Mouse (Mus musculus) heart, postnatal 25 days (tissue): ENCODE results near the gene Gatad2a. TPM values are rescaled to one million over a fixed set of nuclear protein-coding genes. Genes with fewer than 3 reads are reported as not detected.

ENCODE experiments used
- DNase-seq: peaks from one replicate; pipeline ENCODE4 v3.0.0; 2022; ENCODE audit warnings: low spot score
- intact Hi-C: fragments of 180-260 bp; cut with DNase I; formaldehyde crosslinking; loops from one replicate; pipeline ENCODE4 v1.15.1; 2025
- total RNA-seq, 2 experiments: library from RNA; stranded (reverse); gene quantifications; 2 replicates each; pipeline ENCODE4 v1.2.3; 2021

Gatad2a gene
- total RNA-seq, 2 experiments from 2014 or later = 34.3 to 35.6 TPM

DNA sequence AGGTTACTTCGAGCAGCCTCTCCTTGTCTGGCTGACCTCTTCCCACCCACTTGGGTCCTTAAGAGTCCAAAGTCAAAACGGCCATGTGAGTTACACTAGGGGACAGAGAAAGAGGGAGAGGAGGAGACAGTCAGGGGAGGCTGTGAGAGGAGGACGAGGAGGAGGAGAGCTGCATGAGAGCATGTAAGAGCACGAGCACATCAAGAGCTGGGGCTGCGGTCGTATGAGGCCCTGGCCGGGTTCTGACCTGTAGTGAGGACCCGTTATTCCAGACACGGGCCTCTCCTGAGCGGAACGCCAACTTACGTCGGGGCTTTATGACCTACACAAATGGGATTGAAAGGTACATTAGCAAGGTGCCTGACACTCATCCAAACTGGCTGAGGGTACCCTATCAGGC, 84.3 kb downstream of the Gatad2a start:
- intact Hi-C loops = no loop called here
- DNase-seq = no peak

DNA sequence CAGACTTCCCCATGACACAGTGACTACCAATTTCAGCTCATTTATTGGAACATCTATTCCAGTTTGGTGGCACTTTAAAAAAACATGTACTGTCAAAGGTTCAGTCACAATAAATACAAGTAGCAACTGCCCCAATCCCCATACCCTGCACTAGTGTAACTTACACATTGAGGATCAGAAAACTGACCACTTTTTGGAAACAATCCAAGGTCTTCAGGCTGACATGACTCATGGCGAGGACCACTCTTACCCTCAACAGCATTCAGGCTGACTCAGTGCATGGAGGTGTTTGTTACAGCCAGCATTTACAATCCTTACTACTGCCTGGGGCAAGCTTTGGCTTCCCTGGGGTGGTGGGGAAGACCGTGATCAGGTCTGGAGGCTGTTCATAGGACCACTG, 89.1 kb downstream of the Gatad2a start:
- DNase-seq = no peak
- intact Hi-C loops = no loop called here

DNA sequence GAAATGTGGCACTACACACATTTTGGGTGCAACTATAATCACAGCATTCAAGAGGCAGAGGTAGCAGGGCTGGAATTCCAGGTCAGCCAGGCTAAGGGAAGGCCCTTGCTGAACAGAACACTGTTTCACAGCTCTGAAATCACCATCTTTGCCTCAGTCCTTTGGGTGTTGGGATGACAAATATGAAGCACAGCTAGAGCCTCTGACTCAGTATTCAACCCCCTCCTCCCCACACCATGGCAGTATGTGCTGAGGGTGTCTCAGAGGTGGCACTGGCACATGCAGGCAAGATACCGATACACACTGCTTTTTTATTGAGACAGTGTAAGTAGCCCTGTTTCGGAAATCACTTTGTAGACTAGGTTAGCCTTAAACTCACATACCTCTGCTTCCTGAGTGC, 89.9 kb downstream of the Gatad2a start:
- no peak for DNase-seq
- intact Hi-C loops = no loop called here

DNA sequence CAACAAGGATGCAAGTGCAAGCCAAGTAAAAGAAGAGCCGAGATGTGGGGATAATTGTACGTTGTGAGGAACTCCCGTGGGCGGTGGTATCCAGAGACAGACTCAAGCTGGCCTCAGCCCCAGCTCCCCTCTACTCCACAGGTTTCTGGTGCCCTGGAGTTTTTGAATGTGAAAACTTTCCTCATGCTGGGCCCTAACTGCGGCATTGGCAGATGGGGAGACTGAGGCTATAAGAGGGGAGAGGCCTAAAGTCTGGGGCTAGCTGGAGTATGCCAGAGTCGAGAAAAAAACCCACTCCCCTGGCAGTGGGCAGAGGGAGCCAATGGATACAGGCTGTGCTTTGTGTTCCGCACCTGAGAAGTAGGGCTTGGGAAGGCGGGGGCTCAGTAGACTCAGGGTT, 92.1 kb downstream of the Gatad2a start:
- no peak for DNase-seq
- intact Hi-C loops = loop anchor here (5.0 kb wide), 1 partner anchor 228 kb away; the partner anchor contains the start of gene Nr2c2ap

DNA sequence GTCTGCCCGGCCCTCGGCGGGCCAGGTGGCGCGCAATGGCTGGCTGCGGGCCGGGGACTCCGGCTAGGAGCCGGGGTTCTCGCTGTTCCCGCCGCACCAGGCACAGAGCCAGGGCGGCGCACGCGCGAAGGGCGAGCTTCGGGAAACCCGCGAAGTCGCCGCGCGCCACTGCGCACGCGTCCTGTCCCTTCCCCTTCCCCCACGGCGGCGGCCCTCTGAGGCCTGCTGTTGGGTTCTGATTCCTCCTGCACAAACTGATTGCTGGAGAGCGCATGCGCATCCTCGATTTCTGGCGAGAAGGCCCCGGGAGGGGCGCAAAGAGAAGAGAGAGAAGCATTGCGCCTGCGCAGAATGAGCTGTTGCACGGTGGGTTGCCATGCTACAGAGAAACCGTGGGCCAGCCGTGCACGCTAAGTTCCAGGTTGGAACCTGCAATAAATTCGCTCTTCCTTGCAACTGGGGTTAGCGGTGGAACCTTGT, 93.1 kb downstream of the Gatad2a start:
- DNase-seq = peak; percentile 98
- intact Hi-C loops = loop anchor here (5.0 kb wide), 1 partner anchor 229 kb away; the partner anchor contains the start of gene Nr2c2ap

DNA sequence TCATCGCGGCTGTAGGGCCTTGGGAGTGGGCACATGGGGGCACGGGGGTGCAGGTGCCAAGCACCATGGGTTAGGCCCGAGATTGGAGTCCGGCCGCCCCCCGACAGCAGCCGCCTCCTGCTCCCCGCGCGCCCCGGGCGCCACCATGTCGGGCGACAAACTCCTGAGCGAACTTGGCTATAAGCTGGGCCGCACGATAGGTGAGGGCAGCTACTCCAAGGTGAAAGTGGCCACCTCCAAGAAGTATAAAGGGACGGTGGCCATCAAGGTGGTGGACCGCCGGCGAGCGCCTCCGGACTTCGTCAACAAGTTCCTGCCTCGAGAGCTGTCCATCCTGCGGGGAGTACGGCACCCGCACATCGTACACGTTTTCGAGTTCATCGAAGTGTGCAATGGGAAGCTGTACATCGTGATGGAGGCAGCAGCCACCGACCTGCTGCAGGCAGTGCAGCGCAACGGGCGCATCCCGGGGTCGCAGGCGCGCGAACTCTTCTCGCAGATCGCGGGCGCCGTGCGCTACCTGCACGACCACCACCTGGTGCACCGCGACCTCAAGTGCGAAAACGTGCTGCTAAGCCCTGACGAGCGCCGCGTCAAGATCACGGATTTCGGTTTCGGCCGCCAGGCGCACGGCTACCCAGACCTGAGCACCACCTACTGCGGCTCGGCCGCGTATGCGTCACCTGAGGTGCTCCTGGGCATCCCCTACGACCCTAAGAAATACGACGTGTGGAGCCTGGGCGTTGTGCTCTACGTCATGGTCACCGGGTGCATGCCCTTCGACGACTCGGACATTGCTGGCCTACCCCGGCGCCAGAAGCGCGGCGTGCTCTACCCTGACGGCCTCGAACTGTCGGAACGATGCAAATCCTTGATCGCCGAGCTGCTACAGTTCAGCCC, 93.8 kb downstream of the Gatad2a start, which contains the start of the genes Tssk6, Ndufa13 and Yjefn3:
Tssk6 (plus strand) TSS at position 22 of the 900 bp plus-strand sequence.
Ndufa13 (minus strand) TSS at position 396 of the 900 bp plus-strand sequence.
Yjefn3 (minus strand) TSS at position 550 of the 900 bp plus-strand sequence.
- DNase-seq = no peak
- intact Hi-C loops = loop anchor here (5.0 kb wide), 1 partner anchor 230 kb away; the partner anchor contains the start of gene Nr2c2ap

DNA sequence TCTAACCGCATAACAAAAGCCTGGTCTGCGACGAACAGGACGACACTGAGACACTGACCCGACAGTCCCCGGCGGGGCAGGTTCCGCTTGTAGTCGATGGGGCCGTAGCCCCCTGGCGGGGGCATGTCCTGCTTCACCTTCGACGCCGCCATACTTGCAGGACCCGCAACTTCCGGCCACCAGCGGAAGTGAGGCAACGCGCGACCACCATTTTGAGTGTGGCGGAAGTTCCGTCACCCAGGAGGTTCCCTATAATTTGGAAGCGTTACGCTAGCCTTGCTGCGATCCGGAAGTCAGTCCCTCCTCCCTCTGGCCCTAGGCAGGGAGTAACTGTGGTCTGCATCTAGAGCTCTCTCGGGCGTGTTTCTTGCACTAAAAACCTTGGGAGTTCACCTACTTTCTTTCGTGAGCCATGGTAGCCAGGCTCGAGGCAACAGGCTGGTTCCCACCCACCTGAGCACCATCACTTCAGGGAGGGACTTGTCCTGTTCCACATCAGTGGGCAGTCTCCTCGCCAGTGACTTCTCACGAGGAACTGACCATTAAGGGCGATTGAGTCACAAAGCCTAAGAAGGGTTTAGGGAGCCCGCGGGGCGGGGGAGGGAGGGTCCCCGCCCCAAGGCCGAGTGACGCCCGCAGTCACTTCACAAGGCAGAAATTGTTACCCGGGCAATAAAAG, 94.6 kb downstream of the Gatad2a start:
- DNase-seq = peak; percentile 94
- intact Hi-C loops = loop anchor here (5.0 kb wide), 1 partner anchor 231 kb away; the partner anchor contains the start of gene Nr2c2ap

DNA sequence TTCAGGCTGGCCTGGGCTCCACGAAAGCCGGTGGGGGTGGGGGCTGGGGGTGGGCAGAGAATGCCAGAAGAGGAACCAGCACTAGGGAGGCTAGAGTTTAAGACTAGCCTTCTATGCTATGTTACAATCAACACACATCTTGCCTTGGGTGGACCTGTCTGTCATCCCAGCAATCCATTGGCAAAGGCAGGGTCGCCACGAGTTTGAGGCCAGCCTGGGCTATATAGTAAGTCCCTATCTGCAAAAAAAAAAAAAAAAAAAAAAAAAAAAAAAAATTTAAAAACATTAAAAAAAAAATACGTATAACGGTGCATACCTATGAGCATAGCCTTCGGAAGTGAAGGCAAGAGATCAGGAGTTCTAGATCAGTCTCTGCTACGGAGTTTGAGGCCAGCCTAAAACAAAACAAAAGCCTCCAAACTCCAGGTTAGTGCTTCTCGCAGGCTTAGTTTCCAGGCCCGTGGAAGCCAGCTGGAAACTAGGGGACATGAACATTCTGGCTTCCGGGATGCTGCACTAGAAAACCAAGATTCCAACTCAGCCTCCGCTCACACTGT, 95.2 kb downstream of the Gatad2a start:
- no peak for DNase-seq
- intact Hi-C loops = loop anchor here (5.0 kb wide), 1 partner anchor 231 kb away; the partner anchor contains the start of gene Nr2c2ap

DNA sequence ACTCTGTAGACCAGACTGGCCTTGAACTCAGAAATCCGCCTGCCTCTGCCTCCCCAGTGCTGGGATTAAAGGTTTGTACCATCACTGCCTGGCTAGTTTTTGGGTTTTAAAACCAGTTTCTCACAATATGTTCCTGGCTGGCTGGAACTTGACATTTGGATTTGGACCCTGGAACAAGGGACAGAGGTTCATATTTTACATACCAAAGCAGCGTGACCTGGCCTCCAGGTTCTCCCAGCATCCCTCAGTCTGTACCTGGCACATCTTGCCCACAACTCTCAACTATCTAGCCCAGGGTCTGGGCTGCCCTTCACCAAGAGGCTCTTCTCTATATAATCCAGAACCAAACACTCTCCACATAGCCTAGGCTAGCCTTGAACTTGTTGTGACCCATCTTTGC, 96.3 kb downstream of the Gatad2a start:
- intact Hi-C loops = loop anchor here (5.0 kb wide), 1 partner anchor 232 kb away; the partner anchor contains the start of gene Nr2c2ap
- DNase-seq = no peak

DNA sequence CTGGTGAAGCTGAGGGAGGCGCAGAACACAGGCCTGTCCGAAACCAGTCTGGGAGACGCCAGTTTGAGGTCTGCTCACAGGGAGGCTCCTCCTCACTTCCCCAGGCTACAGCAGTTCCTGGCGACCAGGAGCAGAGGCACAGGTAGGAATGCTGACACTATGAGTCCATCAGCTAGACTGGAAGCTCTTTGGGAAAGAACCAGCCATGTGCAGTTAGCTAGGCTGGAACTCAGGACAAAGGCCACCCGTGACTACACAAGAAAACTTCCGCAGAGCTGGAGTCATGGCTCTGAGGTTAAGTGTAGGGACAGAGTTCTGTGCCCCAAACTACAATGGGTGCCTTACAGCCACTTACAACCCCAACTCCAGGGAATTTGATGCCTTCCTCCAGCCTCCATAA, 98.3 kb downstream of the Gatad2a start:
- intact Hi-C loops = no loop called here
- DNase-seq = no peak

DNA sequence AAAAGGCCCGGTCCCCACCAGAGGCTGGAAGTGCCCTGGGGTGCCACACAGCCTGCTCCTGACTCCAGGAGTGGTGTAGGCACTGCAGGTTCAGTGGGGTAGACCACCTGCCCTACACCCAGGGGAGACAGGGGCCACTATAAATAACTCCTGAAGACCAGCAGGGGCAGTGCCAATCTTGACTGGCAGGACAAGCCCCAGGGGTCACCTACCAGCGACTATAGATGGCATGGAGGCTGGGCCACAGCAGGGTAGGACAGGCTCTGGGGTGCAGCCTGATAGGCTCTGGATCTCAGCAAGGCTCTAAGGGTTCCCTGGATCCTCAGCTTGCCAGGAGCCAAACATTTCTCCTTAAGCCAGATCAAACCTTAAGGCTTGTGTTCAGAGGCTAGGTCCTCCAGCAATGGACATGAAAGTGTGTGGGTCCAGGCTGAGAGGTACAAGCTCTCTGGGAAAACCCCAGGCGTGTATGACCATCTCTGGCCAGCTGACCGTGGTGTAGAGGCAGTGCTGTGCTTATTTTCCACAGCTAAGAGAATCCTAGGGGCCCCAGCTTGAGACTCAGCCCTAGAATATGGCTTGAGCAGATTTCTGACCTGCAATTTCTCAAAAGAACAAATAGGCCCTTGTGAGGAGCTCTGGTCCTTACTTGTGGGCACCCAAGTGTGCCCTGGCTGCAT, 100.3 kb downstream of the Gatad2a start:
- no peak for DNase-seq
- intact Hi-C loops = no loop called here

DNA sequence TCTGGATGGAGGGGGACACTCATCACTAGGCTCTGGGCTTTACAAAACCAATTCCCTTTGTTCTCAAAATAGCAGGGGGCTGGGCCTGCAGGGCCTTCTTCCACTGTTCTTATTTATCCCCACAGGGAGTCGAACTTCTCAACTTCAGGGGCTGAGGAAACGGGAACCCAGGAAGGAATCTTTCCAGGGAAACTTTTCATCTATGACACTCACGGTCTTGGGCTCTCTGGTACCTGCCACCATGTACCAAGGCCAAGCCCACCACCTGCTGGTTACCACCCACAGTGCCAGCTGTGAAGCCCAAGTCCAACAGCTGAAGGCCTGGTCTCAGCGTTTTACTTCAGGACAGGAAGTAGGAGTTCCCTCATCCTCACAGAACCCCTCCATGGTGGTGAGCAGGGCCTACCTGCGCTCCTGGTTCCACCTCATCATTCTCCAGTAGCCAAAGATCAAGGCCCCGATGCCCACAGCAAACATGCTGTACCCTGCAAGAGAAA, 101.3 kb downstream of the Gatad2a start:
- intact Hi-C loops = no loop called here

DNA sequence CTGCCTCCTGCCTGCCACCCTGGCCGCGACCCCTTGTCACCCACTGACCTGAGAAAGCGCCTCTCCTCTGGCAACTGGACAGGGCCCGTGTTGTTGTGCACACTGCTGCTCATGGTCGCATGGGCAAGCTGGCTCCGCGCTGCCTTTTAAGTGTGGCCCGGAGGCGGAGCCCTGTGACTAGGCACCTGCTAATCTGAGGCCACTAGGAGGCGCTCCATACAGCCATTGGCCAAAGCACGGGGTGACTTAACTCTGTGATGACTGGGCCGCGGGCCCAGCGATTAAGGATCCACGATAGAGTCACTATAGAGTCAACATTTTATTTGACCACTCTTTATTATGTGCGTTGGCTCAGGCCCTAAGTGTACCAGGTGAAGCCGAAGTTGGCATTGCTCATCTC, 102.3 kb downstream of the Gatad2a start:
- DNase-seq = no peak
- intact Hi-C loops = no loop called here

More for the DNA sequence above, 101.3 kb downstream of the Gatad2a start:
- no peak for DNase-seq

DNA sequence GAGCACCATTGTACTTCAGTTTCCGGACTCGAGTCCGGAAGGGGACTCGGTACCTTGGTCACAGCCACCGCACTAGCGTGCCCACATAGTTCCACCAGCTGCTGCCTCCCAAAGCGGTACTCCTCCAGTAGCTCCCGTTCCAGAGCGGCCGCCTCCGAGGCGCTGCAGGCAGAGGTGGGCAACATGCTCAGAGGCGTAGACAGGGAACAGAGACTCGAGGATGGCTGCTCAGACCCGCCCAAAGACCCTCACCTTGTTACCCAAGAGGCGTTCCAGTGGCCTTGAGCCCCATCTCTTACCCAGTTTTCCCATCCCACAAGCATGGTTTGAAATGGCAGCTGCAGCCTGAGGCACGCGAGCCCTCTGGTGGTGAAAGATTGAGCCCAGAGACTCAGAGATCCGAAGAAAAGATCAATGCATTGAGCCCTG, 105.4 kb downstream of the Gatad2a start:
- intact Hi-C loops = no loop called here
- DNase-seq = no peak

DNA sequence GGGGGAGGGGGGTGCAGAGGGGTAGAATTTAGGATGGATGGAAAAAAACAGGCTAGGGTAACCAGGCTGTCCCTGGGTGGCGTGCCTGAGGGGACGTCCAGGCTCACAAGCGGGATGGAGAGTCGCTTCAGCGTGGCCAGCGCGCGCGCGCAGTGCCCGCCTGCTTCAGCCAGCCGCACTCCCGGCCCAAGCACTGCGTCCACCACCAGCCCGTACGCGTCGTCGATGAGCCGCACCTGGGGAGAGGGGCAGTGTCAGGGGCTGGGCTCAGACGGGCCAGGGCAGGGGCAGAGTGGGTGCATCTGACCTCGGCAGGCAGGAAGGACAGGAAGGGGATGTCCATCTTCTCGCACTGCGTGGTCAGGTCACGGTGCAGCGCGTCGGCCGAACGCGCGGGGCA, 107.3 kb downstream of the Gatad2a start:
- intact Hi-C loops = no loop called here
- DNase-seq = no peak

DNA sequence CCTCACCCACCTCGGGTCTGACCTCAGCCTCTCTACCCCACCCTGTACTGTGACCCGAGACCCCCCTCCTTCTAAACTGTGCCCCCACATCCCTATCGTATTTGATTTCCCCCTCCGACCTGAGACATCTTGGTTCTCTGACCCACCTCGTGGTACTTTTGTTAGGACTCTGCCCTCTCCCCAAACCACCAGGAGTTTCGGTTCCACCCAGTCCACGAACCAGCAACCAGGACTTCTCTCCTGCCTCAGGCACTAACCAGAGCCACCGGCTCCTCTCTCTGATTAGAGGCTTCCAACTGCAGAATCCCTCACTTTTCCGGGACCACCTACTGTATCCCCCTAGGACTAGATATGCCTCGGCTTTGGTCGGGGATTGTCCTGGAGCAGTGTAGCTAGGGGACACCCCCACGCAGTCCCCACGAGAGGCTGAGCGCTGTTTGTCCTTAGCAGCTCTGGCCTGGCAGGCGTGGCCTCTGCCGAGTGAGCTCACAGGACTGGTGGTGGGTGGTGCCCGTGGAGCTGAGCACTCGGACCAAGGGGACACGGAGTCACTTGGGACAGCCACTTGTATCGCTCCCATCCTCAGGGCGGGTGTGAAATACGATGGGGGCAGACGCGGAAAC, 107.8 kb downstream of the Gatad2a start:
- intact Hi-C loops = no loop called here
- DNase-seq = no peak

DNA sequence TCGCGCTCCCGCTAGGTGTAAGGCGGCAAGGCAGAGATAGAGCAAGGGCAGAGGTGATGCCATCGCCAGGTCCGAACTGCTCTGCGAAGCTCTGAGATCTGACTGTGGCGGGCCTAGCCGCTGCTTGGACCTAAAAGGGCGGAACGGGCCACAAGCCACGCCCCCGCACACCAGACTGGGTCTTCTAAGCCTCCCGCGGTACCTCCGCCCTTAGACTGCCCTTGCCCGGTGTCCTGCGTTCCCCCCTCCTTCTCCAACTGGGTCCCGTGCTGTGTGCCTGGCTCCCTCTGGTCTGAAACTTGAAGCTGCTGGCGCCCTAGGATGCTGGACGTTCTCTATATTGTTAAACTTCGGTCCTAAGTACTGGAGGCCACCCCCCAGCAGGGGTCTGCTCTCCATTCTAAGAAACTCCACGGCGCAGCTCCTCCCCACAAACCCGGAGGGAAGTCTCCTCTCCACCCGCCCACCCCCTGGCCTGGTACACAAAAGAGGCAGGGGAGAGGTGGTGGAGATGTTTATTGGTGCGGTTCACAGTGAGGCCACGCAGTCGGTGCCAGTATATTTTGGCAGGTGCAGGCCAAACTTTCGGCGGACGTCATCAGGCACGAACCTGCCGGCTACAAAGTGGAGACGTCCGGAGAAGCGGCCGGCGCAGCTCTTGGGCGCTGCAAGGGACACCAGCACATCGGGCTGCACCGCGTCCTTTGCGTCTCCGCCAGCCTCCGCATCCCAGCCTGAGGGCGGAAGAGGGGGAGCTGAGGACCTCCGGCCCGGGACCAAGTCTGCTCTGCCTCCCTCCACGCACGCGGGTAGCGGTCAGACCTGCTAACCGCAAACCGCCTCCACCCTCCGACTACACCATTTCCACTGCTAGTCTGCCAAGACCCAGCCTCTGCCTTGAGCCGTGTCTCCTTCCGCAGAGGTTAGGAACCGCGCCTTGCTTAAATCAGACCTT, 108.6 kb downstream of the Gatad2a start, which contains the start of gene Cilp2:
Cilp2 (minus strand) TSS at position 399 of the 955 bp plus-strand sequence.
- DNase-seq = no peak
- intact Hi-C loops = no loop called here

DNA sequence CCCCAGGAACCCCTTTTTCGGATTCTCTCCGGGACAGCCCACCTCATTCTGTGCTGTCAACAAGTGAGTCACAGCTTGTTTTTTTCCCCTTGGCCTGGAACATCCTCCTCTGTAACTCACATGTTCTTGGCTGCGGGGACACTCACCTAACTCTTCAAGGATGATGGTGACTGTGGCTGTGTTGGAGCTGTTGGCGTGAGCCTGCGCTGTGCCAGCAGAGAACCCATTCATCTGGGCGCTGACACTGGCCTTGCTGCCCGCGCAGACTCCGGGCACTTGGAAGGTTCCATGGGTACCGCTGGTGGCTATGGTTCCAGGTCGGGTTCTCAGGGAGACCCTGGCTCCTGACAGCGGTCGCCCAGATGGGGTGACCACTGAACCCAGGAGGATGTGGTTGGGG, 112.0 kb downstream of the Gatad2a start:
- intact Hi-C loops = no loop called here
- DNase-seq = no peak
